Mouse (Mus musculus) gastrocnemius, postnatal 14 days (tissue): ENCODE data around the gene Sept9. TPM values are rescaled to one million over a fixed set of nuclear protein-coding genes. Genes with fewer than 3 reads are reported as not detected.

ENCODE experiments used
- DNase-seq: peaks from one replicate; pipeline ENCODE4 v3.0.0; 2021; ENCODE audit warnings: mixed read lengths
- intact Hi-C: fragments of 180-260 bp; cut with DNase I; formaldehyde crosslinking; loops from one replicate; pipeline ENCODE4 v1.15.1; 2025; ENCODE audit warnings: low total_unique reads
- long read RNA-seq, 2 experiments: library from polyadenylated mRNA; stranded (forward); transcript quantifications; one replicate each; pipeline ENCODE4 v2.0.0; 2021
- total RNA-seq, 2 experiments: library from RNA; stranded (reverse); gene quantifications; 2 replicates each; pipeline ENCODE4 v1.2.3; 2021

Gene Sept9
- total RNA-seq: 10 to 100 TPM; 27.2 to 34.0 TPM
- long read RNA-seq, experiment 1, partial matches to known transcripts: 15 of 28 reads
- long read RNA-seq, experiment 1, other reads (novel, unspliced or antisense): 4 of 28 reads
- long read RNA-seq, experiment 2, transcript Sept9-201 (11 exons, 3,784 nt): major isoform, 10 of 37 reads
- long read RNA-seq, experiment 2, transcript Sept9-205 (11 exons, 3,869 nt): minor isoform, 5 of 37 reads
- long read RNA-seq, experiment 2, partial matches to known transcripts: 11 of 37 reads
- long read RNA-seq, experiment 2, other reads (novel, unspliced or antisense): 9 of 37 reads

GRCm38 (mm10) chr11:117199282-117200175, at the start of gene Sept9:
Gene Sept9 (plus strand): TSS chr11:117199661.
- intact Hi-C loops: no loop called here
- DNase-seq: no peak

GRCm38 (mm10) chr11:117150467-117150966, 48.9 kb upstream of the Sept9 start:
- intact Hi-C loops: no loop called here
- no peak for DNase-seq

DNA sequence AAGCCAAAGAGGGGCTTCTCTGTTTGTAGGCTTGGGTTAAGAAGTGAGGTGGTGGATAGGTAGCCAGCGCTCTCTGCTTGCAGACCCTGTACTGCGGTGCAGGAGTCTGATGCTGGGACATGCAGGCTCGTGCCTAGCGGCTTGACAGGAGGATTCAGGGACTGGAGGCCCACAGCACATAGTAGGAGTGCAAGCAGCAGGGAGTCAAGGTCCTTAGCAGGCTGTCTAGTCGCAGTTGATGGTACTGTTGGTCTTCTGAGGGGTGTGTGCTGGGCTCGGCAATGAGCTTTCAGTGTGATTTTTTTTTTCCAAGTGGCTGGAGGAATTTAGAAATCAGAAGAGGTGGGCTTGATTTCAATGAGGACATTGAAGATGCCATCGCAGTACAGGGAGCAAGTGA, 48.0 kb upstream of the Sept9 start:
- no peak for DNase-seq
- intact Hi-C loops: no loop called here

- intact Hi-C loops: no loop called here
- no peak for DNase-seq
These were observed 46.9 kb upstream of the Sept9 start for GRCm38 (mm10) chr11:117152541-117152940.

DNA sequence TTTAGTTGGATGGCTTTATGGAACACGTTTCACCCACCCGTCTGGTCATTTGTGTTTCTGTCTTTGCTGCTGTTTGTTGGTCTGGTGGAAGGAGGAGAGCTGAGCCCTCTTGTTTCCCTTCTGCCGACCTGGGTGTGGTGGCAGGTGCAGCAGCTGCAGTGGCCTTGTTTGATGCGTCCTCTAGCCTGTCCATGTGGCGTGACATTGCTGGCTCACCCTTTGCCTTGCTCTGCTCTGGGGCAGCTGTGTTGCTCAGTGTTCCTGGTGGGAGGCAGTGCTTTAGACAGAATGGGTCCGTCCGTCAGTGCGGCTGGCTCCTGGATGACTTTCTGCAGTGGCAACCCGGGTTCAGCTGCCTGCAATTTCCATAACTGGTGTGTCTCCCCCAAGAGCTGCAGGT, 45.9 kb upstream of the Sept9 start:
- intact Hi-C loops: no loop called here
- DNase-seq: no peak

DNA sequence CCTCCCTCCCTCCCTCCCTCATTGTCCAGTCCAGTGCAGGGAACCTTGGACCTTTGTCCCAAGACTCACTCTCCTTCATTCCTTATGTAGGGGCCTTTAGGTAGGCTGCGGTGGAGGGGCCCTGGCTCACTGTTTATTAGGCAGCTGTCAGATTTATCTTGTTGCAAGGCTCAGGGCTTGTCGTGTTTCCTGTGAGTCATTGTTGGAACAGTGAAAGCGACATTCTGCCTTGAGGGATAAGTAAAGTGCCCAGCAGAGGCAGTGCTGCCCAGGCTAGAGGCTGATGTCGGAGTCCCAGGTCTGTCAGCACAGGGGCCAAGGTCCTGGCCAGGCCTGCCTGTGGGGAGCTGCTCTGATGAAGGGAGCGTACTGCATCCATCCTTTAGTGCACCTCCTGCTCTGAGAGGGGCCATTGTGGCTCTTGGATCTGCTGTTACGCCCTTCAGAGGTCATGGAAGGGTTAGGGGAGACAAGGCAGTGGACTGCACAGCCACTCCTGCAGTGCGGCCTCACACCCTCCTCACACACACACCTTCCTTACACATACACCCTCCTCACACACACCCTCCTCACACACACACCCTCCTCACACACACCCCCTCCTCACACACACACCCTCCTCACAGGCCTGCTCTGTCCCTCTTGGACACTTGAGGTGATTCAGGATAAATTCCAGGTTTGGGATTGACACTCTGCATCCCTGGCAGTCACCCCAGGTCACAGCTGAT, 45.2 kb upstream of the Sept9 start:
- intact Hi-C loops: no loop called here
- DNase-seq: no peak

DNA sequence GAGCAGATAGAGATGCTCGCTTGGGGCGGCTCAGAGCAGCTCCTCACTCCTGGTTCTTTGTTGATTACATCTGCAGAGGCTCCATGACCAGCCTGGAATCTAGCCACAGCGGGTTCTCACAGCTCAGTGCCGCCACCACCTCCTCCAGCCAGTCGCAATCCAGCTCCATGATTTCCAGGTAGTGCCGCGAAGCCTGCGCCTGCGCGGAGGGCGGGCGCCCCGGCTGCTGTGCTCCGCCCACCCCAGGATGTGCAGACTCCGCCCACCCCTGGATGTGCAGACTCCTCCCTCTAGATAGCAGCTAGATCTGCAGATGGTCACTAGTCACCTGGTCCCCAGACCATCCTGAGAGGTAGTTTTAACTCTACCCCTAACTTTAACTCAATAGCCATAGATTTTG, 42.7 kb upstream of the Sept9 start:
- DNase-seq: no peak
- intact Hi-C loops: no loop called here

DNA sequence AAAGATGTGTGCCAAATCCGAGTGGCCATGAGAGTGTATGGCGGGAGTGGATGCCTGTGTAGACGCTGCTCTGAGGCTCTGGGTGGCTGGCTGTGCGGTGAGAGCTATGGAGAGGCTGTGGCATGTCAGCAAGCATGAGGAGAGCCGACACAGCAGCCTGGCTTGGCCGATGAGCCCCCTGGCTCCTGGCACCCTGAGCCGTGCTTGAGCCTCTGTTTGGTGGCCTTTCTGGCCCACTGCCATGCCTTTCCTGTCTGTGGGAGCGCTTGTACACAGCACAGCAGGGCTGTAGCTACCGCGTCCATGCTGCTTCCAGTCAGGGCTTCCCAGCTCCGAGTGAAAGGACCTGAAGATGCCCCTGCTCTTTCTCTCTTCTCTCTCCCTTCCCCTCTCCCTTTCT, 41.1 kb upstream of the Sept9 start:
- intact Hi-C loops: no loop called here
- DNase-seq: peak; percentile 47

DNA sequence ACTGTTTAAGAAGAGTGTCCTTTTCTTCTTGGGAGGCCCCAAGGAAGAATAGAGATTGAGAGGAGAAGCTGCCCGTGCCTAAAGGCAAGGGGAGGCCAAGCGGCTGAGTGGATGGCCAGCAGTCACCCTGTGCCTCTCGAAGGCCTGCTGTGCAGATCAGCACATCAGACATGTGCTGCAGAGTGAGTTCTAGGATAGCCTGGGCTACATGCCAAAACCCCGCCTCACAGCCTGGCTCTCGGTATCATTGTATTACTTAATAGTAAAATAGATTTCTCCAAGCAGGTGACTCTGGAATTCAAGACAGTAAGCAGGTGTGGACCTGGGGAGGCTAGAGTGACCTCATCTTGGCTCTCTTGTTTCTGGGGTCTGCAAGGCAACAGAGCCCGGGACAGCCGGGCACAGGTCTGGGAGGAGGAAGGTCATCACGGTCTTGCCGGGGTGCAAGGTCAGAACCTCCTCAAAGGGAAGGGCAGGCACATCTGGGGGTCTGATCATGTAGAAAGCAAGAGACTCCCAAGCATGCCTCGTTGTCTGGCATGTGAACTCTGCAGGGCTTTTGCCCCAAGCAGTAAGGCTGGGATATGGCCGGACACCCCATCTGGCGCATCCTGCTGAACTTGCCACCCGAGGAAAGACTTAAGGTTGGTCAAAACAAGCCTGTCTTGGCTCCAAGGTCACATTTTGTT, 40.1 kb upstream of the Sept9 start:
- intact Hi-C loops: no loop called here
- DNase-seq: no peak

DNA sequence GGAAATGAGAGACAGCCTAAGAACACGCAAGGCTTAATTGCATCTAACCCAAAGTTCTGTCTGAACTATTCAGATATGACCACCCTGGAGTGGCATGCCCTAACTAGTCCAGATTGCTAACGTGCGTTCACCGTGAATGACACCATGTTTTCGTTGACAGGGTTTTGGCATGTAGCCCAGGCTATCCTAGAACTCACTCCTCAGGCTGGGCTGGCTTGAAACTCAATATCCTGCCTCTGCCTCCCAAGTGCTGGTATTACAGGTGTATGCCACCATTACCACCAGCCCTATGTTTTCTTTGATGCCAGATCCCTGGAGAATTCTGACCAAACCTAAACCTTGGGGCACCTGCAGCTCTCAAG, 39.5 kb upstream of the Sept9 start:
- DNase-seq: no peak
- intact Hi-C loops: no loop called here

DNA sequence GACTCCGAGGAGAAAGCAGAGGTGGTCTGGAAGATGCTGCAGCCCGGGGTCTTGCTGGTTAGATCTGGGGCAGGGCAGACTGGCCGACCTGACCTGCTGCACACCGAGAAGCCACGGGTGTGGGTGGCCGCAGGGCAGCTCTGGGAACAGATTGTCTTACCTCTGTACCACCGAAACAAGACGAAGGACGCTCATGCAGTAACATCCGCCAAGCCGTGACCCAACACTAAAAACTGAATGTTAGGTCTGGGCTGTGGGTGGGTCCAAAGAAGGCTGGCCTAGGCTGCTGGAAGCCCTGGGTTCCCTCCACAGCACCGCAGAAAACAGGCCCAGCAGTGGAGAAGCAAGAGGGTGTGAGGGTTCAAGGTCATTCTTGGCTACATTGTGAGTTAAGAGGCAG, 38.7 kb upstream of the Sept9 start:
- intact Hi-C loops: no loop called here
- DNase-seq: no peak

DNA sequence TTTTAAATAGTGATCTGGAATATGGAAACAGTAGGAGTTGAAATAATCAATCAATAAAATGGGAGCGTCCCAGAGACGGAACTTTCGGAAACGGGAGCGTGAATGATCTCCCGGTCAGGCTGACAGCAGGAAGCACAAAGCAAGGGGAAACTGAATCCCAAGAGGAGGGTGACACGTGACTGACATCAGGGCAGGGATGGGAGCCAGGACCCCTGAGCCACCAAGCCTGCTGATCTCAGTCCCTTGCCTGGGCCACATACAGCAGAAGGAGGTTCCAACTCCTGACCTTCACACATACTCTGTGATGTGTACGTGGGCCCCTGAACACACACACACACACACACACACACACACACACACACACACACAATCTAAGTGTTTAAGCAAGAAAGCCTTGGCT, 37.9 kb upstream of the Sept9 start:
- intact Hi-C loops: no loop called here
- DNase-seq: no peak

DNA sequence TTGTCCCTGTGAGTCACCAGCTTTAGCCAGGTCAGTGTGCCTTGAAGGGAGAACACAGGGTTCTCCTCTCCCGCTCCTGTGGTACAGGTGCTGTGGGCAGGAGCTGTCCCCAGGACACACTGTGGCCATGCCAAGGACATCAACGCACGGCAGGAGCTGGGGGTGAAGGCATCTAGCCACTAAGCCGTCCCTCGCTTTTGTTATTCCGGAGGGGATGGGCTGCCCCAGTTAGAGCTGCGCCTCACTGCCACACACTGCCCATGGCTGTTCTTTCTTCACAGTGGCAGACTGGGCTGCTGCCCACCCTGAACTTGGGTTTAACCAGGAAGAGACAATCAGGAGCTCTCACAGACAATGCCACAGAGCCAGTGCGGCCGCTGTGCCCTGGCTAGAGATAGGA, 36.4 kb upstream of the Sept9 start:
- no peak for DNase-seq
- intact Hi-C loops: no loop called here

DNA sequence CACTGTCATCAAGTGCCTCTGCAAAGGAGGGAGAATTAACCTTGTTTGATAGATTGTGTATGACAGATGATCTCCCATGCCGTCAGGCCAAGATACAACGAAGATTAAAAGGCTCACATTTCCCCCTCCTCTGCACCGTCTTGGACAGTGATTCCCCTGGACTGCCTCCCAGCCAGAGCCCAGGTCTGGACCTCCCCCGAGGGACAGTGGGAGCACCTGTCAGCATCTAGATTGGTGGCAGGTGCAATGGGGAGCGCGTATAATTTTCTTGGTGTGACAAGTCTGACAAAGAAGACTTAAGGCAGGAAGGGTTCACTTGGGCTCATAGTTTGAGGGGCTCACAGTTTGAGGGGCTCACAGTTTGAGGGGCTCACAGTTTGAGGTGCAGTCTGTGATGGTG, 35.7 kb upstream of the Sept9 start:
- no peak for DNase-seq
- intact Hi-C loops: no loop called here

DNA sequence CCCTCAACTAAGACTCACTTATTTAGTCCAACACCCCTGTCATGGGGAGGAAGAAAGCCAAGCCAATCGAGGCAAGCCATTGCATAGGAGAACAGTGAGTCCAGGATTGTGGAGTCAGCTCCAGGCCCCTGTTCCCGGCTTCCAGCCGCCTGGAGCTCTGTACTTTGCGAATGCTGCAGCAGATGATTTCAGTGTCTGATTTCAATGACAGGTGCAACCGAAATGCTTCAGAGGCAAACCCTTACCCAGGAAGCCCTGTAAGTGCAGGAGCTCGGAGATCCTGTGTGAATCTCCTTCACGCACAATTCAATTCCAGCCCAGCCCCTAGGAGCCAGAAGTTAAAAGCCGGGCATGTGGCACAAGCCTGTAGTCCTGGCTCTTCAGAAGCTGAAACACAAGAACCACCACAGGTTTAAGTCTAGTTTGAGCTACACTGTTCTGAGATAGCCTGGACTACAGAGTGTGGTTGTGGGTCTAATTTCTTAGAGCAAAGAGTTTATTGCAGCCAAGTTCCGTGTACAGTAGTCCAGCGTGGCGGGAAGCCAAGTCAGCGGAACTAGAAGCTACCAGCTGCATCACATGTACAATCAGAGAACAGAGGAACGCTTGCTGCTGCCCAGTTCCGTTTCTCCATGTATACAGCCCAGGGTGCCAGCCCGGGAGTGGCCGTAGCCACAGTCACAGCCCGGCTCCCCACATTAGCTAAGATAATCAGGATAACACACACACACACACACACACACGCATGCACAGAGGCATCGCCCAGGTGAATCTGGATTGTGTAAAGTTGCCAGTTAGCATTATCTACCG, 31.0 kb upstream of the Sept9 start:
- DNase-seq: peak; percentile 60
- intact Hi-C loops: no loop called here

- intact Hi-C loops: no loop called here
- no peak for DNase-seq
These were observed 30.3 kb upstream of the Sept9 start for GRCm38 (mm10) chr11:117169088-117169635.

DNA sequence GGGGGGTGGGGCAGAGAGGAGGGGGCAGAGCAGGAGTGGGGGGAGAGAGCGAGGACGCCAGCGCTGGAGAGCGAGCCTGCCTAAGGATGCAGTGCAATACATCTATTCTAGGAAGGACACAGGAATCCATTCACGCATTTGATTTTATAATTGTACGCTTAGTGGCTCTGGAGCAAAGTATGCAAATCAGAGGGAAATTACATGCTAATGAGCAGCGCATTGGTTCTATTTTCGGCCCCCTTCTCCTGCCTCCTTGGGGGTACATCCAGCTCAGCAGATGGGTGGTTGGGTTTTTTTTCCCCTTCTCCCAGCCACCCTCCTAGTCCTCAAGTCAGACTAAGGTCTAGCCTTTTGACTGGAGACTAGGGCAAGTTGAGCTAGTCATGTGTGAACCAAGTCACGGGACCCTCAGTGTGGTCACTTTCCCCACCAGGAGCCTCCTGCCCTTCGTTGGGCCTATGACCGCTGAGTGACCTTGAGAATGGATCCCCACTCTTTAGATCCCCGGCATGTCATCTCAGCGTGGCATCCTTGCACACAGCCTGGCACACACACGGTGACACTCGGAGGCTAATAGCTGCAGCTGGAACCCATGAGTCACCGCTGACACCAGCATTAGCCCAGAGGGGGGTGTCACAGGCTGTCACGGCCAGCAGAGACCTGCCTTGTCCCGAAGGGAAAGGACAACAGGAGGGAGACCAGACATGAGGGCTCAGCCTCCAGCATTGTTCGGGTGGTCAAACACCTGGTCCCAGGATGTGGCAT, 29.5 kb upstream of the Sept9 start:
- intact Hi-C loops: loop anchor here (10.0 kb wide), 1 partner anchor 255 kb away; the partner anchor contains the start of gene Mgat5b
- no peak for DNase-seq
